Mouse (Mus musculus): ENCODE results near the gene Tmem19.
A peak's percentile ranks its signal among the peaks of the same experiment; 100 is the strongest.
"Not testable (repeated sequence)": the region's sequence is repeated elsewhere in the genome, so short reads cannot be mapped to it uniquely, and the experiment has no call there.

Tmem19 gene

DNA sequence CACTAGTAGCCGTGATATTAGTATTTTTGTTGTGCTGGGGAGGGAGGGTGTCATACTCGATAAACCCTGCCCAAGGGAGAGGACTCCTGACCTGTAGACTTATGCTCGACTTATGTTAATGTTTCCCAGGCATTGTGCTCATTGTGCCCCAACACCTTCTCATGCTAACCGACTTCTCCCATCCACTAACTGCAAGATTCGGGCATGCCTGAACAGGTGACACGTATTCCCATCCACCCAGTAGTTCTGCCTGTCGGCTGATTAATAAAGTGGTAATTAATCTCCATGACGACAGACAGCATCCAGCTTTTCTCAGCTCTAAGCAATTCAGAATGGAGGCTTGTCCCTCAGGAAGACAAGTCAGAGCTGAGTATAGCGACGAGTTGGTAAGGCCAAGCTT is 13.3 kb downstream of the Tmem19 start:
- peak; percentile 34 for DNase-seq (ENCODE audit: low read depth, low spot score)

- DNase-seq (ENCODE audit: low read depth, low spot score): no peak
Observed at GRCm38 (mm10) chr10:115348131-115348530, 14.2 kb downstream of the Tmem19 start.

DNA sequence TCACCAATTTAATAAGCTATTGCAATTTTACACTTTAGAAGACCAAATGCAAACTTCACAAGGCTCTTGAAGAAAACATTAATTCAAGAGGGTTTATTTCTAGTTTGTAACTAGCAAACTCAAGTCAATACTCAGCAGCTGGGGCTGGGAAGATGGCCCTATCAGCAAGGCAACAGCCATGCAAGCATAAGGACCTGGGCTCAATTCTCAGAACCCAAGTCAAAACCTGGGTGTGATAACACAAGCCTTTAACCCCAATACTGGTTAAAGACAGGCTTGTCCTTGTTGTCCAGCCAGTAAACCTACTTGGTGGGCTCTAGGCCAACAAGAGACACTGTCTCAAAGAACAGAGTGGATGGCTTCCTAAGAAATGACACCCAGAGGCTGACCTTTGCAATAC is 15.9 kb downstream of the Tmem19 start:
- DNase-seq (ENCODE audit: low read depth, low spot score): no peak

- DNase-seq (ENCODE audit: low read depth, low spot score): no peak
Observed at GRCm38 (mm10) chr10:115342771-115343425, 19.4 kb downstream of the Tmem19 start.

GRCm38 (mm10) chr10:115339820-115340328 is 22.4 kb downstream of the Tmem19 start:
- no peak for DNase-seq (ENCODE audit: low read depth, low spot score)

DNA sequence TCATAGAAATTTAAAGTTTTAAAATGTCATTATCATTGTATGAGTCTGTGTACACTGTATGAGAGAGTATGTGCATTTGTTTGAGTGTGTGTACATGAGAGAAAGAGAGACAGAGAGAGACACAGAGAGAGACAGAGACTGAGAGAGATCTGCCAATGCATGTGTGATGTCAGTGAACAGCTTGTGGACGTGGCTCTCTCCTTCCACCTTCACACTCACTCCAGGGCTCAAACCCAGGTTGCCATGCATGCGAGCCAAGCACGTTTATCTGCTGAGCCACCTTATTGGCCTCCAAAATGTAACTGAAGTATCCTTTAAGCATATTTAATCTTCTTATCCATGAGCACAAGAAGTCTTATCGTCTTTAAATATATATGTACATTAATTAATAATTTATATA is 25.4 kb downstream of the Tmem19 start:
- no peak for DNase-seq (ENCODE audit: low read depth, low spot score)

- no peak for DNase-seq (ENCODE audit: low read depth, low spot score)
Observed at GRCm38 (mm10) chr10:115333528-115333927, 28.8 kb downstream of the Tmem19 start.

GRCm38 (mm10) chr10:115332997-115333396 is 29.3 kb downstream of the Tmem19 start:
- DNase-seq (ENCODE audit: low read depth, low spot score): no peak

DNA sequence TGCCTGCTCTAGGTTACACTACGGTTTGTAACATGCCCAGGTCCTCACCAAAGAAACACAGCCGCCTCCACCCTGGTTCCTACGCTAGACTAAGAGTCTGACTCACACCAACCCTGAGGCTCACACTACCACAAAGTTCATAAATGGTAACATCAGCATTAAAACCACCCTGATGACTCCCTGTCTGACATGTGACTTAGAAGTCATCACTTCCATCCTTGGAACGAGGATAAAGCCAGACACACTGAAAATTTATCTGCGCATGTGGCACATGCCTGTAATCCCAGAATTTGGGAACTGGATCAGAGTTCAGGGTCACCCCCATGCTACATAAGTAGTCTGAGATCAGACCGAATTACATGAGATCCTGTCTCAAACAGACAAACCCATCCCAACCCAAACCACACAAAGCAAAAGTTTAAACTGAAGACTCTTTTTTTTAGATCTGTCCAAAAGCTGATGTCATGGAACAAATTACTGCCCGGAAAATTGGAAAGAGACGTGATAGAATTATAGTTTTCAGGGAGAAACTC is 29.8 kb downstream of the Tmem19 start:
- DNase-seq (ENCODE audit: low read depth, low spot score): no peak

DNA sequence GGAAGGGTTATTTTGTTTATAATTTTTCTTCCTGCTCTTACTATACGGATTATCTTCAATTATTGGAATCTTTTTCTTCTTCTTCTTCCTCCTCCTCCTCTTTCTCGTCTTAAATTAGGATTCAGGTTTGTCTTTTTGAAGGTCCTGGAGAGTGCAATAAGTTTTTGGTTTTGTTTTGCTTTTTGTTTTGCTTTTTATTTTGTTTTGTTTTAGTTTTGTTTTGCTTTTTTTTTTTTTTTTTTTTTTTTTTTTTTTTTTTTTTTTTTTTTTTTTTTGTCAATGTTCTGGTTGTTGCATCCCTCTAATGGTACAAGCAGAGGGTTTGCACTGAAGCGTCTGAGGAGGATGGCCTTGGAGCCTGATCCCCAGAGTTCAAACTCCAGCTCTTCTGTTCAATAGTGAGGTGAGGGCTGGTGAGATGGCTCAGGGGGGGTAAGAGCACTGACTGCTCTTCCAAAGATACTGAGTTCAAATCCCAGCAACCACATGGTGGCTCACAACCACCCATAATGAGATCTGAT is 33.2 kb downstream of the Tmem19 start:
- DNase-seq (ENCODE audit: low read depth, low spot score): no peak

GRCm38 (mm10) chr10:115328514-115328913 is 33.8 kb downstream of the Tmem19 start:
- DNase-seq (ENCODE audit: low read depth, low spot score): no peak

- DNase-seq (ENCODE audit: low read depth, low spot score): peak; percentile 73
Observed at GRCm38 (mm10) chr10:115323295-115323694, 39.0 kb downstream of the Tmem19 start.

DNA sequence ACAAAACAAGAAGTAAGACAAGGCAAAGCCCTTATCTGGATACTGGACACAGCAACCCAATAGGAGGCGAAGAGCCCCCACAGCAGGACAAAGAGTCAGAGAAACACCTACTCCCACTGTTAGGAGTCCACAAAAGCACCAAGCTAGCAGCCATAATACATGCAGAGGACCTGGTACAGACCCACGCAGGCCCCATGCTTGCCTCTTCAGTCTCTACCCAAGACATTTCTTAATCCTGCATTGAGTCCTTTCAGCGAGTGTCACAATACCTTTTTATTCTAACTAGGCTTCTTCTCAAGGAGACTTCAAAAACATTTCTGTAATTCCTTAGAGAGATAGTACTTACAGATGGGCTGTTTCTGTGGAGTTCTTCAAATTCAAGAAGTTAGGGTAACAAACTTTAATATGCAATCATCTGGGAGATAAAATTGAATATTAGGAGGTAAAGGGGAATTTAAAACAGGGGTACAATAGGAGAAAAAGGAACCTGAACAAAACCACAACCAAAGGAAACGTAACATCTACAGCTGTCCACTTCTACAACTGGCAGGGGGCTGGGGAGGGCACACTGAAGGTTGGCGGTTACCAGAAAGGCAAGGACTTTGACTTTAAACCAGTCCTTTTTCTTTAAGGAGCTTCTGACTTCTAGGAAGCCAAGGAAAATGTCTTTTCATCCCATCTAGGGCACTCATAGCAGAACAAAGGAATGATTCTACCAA is 40.8 kb downstream of the Tmem19 start:
- no peak for DNase-seq (ENCODE audit: low read depth, low spot score)

DNA sequence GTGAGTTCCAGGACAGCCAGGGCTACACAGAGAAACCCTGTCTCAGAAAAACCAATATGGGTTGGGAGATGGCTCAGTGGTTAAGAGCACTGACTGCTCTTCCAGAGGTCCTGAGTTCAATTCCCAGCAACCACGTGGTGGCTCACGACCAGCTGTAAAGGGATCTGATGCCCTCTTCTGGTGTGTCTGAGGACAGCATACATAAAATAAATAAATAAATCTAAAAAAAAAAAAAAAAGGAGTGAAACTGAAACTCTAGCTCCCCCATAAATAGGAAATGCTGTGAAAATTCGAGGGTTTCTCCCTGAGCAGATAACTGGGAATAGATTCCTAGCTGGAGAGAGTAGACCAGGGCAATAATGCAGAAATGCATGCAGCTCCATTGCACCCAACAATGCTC is 43.9 kb downstream of the Tmem19 start:
- DNase-seq (ENCODE audit: low read depth, low spot score): not testable (repeated sequence)

DNA sequence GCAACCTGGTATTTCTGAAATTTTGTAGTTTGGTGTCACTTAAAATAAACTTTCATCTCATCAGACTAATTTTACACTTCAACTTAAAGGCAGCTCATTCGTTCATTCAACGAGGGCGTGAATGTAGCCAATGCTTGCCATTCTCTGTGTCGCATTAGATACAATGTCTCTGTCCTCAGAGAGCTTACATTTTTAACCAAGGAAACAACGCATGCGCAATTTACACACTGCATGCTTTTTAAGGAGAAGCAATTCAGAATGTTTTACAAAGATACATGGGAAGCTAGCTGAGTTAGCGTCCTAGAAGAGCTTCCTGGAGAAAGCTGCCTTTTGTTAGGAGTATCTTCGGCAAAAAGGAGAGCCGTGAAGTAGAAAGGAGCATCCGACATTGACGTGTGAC is 46.0 kb downstream of the Tmem19 start:
- peak; percentile 44 for DNase-seq (ENCODE audit: low read depth, low spot score)

GRCm38 (mm10) chr10:115315473-115316171 is 46.7 kb downstream of the Tmem19 start, which contains the start of gene Rab21:
Gene Rab21, minus strand, starts transcription at chr10:115315594.
- DNase-seq (ENCODE audit: low read depth, low spot score): peak; percentile 89

GRCm38 (mm10) chr10:115314582-115315452 is 47.5 kb downstream of the Tmem19 start:
- peak; percentile 52 for DNase-seq (ENCODE audit: low read depth, low spot score)

GRCm38 (mm10) chr10:115314287-115314581 is 48.1 kb downstream of the Tmem19 start:
- no peak for DNase-seq (ENCODE audit: low read depth, low spot score)

DNA sequence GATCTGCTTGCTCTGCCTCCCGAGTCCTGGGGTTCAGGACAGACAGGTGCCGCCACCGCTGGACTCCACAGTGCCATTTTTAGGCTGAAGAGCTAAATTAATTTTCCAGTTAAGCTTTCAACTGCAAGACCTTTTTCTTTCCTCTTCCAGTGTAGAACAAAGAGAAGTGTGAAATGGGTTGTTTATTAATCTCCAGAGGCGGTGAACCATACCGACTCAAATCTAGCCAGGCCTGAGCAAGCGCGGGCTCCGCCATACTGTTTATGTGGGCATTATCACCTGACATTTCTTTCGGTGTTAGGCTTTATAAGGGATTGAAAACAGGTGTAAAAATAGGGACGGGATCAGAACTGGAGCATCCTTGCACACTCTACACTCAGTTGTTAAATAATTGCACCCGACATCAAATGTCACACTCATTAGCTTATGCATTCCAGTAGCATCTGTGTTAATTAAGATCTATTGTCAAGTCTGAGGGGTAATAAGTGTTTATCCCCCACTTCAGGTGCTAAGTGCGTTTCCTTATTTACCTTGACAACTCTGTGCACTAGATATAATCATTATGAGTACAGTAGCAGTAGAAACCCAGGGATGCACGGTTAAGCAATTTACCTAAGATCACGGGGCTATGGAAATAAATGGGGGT is 48.5 kb downstream of the Tmem19 start:
- DNase-seq (ENCODE audit: low read depth, low spot score): no peak

DNA sequence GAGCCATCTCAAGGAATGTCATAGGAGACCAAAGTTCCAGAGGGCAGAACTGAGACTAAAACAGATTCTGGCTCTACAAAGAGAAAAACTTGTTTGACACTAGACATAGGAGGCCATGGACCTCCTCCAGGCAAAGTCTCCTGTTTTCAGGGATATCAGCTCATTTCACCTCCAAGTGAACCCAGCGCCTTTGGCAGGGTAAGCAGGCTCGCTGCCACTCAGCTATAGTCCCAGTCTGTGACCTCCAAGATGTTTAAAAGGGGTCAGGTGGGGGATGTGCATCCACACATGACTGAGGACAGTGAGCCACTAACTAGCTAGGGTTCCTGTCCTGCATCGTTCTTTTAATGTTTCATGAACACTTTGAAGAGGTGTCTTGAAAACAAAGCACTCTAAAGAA is 49.6 kb downstream of the Tmem19 start:
- DNase-seq (ENCODE audit: low read depth, low spot score): peak; percentile 27

DNA sequence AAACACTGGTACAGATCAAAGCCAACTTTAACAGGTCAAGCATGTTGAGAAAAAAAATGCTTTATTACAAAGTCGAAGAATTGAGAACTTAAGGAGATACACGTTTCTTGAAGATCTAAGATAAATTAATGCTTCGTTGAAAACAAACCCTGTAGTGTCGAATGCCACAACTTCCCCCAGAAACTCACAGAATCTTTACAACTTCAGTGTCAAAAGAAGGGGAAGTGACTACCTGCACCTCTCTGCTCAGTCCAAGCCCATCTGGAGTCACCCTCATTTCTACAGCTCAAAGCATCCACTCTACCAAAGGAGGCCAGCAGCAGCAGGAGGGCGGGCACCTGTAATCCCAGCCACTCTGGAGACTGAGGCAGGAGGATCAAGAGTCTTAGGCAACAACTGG is 50.1 kb downstream of the Tmem19 start:
- no peak for DNase-seq (ENCODE audit: low read depth, low spot score)

All from R1 (cell line).